Mouse (Mus musculus): ENCODE measurements around the gene Rnaseh2c.

Rnaseh2c gene

GRCm38 (mm10) chr19:5575336-5575735 lies 26.3 kb upstream of the Rnaseh2c start:
- no peak for DNase-seq

- no peak for DNase-seq
These were observed 21.7 kb upstream of the Rnaseh2c start for GRCm38 (mm10) chr19:5579971-5580370.

GRCm38 (mm10) chr19:5580776-5581175 lies 20.9 kb upstream of the Rnaseh2c start:
- DNase-seq, result no peak

- no peak for DNase-seq
These were observed 19.7 kb upstream of the Rnaseh2c start for GRCm38 (mm10) chr19:5581995-5582394.

- no peak for DNase-seq
These were observed 12.5 kb upstream of the Rnaseh2c start for GRCm38 (mm10) chr19:5589159-5589558.

- no peak for DNase-seq
These were observed 9.8 kb upstream of the Rnaseh2c start for GRCm38 (mm10) chr19:5591888-5592287.

- no peak for DNase-seq
These were observed 2.4 kb upstream of the Rnaseh2c start for GRCm38 (mm10) chr19:5599224-5599623.

- DNase-seq, result no peak
These were observed 2.0 kb downstream of the Rnaseh2c start for GRCm38 (mm10) chr19:5603664-5604063.

GRCm38 (mm10) chr19:5605126-5605525 lies 3.5 kb downstream of the Rnaseh2c start:
- DNase-seq, result no peak

GRCm38 (mm10) chr19:5606196-5606595 lies 4.5 kb downstream of the Rnaseh2c start:
- DNase-seq, result no peak

GRCm38 (mm10) chr19:5607705-5608410 lies 6.2 kb downstream of the Rnaseh2c start:
- DNase-seq, result no peak

- DNase-seq, result no peak
These were observed 7.0 kb downstream of the Rnaseh2c start for GRCm38 (mm10) chr19:5608707-5609106.

GRCm38 (mm10) chr19:5609171-5609546 lies 7.5 kb downstream of the Rnaseh2c start:
- no peak for DNase-seq

GRCm38 (mm10) chr19:5609547-5610404 lies 8.1 kb downstream of the Rnaseh2c start, which contains the start of gene Kat5:
TSS of gene Kat5 (minus strand) at chr19:5610237.
- peak; percentile 83 to 91 for DNase-seq

- DNase-seq, result no peak
These were observed 10.3 kb downstream of the Rnaseh2c start for GRCm38 (mm10) chr19:5611973-5612372.

- DNase-seq, result no peak
These were observed 11.2 kb downstream of the Rnaseh2c start for GRCm38 (mm10) chr19:5612762-5613411.

- DNase-seq, result no peak
These were observed 13.3 kb downstream of the Rnaseh2c start for GRCm38 (mm10) chr19:5614953-5615352.

GRCm38 (mm10) chr19:5620007-5620406 lies 18.3 kb downstream of the Rnaseh2c start:
- no peak for DNase-seq

- no peak for DNase-seq
These were observed 20.2 kb downstream of the Rnaseh2c start for GRCm38 (mm10) chr19:5621884-5622283.

GRCm38 (mm10) chr19:5625311-5625710 lies 23.6 kb downstream of the Rnaseh2c start:
- DNase-seq, result no peak

GRCm38 (mm10) chr19:5629907-5630306 lies 28.2 kb downstream of the Rnaseh2c start:
- DNase-seq, result no peak

GRCm38 (mm10) chr19:5632120-5632519 lies 30.4 kb downstream of the Rnaseh2c start:
- no peak for DNase-seq

- DNase-seq, result no peak
These were observed 34.4 kb downstream of the Rnaseh2c start for GRCm38 (mm10) chr19:5636036-5636570.
